Mouse (Mus musculus) heart, embryonic 14.5 days (tissue): ENCODE data around the gene Ppp6r2. TPM values are rescaled to one million over a fixed set of nuclear protein-coding genes. Genes with fewer than 3 reads are reported as not detected.
A peak's percentile ranks its signal among the peaks of the same experiment; 100 is the strongest.

ENCODE experiments used
- ATAC-seq: fragments of 200-750 bp; cut with Nextera tagmentation; 2 replicates; pipeline ENCODE4 v1.8.0; 2017; ENCODE audit warnings: low read depth, moderate TSS enrichment; ENCODE audit not compliant: insufficient number of reproducible peaks, insufficient read depth, low FRiP score
- H3K27ac ChIP-seq, 2 experiments: fragments of 200-500 bp in 1 of 2; fragments of 300-500 bp in 1 of 2; sonication (generic) in 1 of 2; replicated peaks in 1 of 2; 2 replicates each; pipeline ENCODE4 v1.5.1; 2012 to 2014; ENCODE audit warnings: low read depth in 2 of 2, low read length in 2 of 2, control low read depth in 1 of 2, mild to moderate bottlenecking in 1 of 2, mixed read lengths in 1 of 2; ENCODE audit not compliant: control insufficient read depth in 1 of 2, insufficient read depth in 1 of 2
- H3K27me3 ChIP-seq: fragments of 300-500 bp; sonication (generic); 2 replicates; pipeline ENCODE4 v1.6.1; 2014; ENCODE audit warnings: mild to moderate bottlenecking, low read length, control low read depth; ENCODE audit not compliant: control insufficient read depth, insufficient read depth
- H3K36me3 ChIP-seq: fragments of 300-500 bp; sonication (generic); 2 replicates; pipeline ENCODE4 v1.6.1; 2014; ENCODE audit warnings: mild to moderate bottlenecking, control low read depth, low read length, mixed read lengths; ENCODE audit not compliant: control insufficient read depth, insufficient read depth
- H3K4me1 ChIP-seq, 2 experiments: fragments of 200-500 bp in 1 of 2; fragments of 300-500 bp in 1 of 2; sonication (generic) in 1 of 2; 2 replicates each; pipeline ENCODE4 v1.6.1; 2012 to 2014; ENCODE audit warnings: low read length in 2 of 2, control low read depth in 1 of 2, mixed read lengths in 1 of 2; ENCODE audit not compliant: control insufficient read depth in 2 of 2, insufficient read depth in 2 of 2
- H3K4me2 ChIP-seq: fragments of 300-500 bp; sonication (generic); 2 replicates; pipeline ENCODE4 v1.6.1; 2014; ENCODE audit warnings: mild to moderate bottlenecking, low read length
- H3K4me3 ChIP-seq, 2 experiments: fragments of 200-500 bp in 1 of 2; fragments of 300-500 bp in 1 of 2; sonication (generic) in 1 of 2; 2 replicates each; pipeline ENCODE4 v1.5.1; 2012 to 2014; ENCODE audit warnings: low read length in 2 of 2, mild to moderate bottlenecking in 2 of 2, control low read depth in 1 of 2, low read depth in 1 of 2, moderate library complexity in 1 of 2; ENCODE audit not compliant: control insufficient read depth in 1 of 2, insufficient read depth in 1 of 2
- H3K9ac ChIP-seq: fragments of 300-500 bp; sonication (generic); 2 replicates; pipeline ENCODE4 v1.6.1; 2014; ENCODE audit warnings: mild to moderate bottlenecking, low read length
- H3K9me3 ChIP-seq: fragments of 300-500 bp; sonication (generic); 2 replicates; pipeline ENCODE4 v1.6.1; 2016; ENCODE audit warnings: low read length, control low read depth; ENCODE audit not compliant: control insufficient read depth
- WGBS: fragments of 180-500 bp; shearing (Covaris S2); extraction: QIAGEN DNeasy Blood & Tissue Kit; methylation state at CpG from one replicate; pipeline ENCODE4 v1.1.7; 2014; 5-methylcytosine and 5-hydroxymethylcytosine counted together
- polyA plus RNA-seq: library from polyadenylated mRNA; unstranded; fragments of >200 nt; fragmentation: Nextera tagmentation; extraction: Ambion mirVana; gene quantifications from 2 replicates; pipeline ENCODE4 v1.2.1, GENCODE M21; 2014

Gene Ppp6r2
- polyA plus RNA-seq, 1 experiment from 2014 or later, result 22.9 TPM

DNA sequence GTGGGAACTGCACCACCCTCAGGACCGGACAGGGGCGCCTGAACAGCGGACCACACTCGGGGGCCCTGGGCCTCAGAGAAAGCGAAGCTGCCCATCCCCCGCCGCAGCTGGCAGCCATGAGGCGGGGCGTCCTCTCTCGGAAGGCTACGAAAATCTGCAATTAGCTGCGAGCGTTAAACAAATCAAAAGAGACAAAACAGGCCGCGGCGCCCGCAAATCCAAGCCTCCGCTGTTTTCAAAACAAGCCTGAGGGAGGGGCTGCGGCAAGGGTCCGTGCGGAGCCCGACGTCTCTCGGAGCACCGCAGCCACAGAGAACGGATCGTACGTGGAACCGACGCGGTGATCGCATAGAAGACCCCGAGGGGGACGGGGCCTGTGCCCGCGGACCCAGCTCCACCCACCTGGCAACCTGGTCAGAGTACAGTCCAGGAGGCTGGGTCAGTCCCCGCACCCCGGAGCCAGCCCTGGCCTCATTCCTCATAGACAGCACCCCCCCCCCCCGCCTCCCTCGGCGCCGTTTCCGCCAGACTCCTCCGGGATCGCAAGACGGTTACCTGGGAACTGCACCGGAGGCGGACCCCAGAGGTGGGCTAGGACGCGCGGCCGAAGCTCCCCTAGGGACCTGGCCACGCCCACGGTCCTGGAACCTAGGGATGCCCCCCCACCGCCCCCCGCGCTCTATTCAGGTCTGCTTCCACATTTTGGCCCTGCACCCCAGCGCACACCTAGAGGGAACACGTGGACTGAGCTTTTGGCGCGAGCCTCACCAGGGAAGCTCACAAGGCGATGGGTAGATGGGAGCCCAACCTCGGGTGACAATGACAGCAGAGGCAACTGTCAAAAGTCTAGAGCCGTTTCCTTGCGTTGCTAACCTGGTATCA is 38.1 kb upstream of the Ppp6r2 start:
- peak; percentile 13; the same call in 1 of the 2 replicates for ATAC-seq
- Histone ChIP-seq H3K36me3 (peaks cover 12% of the 10 kb centered on the region; the same call in 1 of the 2 replicates), H3K4me3 (peak overlapping the region; percentile 59 to 60), H3K9ac (peak overlapping the region; percentile 80), H3K4me1 (peaks cover 67 to 87% of the 10 kb centered on the region in 2 experiments), H3K27me3 (no peaks in the 10 kb centered on the region), H3K4me2 (peak overlapping the region; percentile 99), H3K27ac (peak overlapping the region; percentile 8 to 43; a peak in 3 of 4 replicates), H3K9me3 (no peaks in the 10 kb centered on the region)
- under 1% methylated on average over 64 of the region's 65 CpGs for WGBS

DNA sequence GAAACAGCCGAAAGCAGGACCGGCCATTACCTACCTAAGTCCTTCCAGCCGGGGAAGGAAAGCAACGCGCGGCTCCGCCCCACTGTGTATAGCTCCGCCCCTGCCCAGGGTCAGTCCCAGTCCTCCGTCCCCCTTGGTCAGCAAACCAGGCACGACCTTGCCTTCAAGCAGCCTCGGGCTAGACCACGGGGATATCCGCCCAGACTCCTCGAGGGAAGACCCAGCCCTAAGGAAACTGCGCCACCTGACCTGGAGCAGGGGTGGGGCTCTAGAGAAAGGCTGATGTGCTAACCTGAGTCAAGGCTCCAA is 37.5 kb upstream of the Ppp6r2 start:
- 0 out of 4 replicates have a peak overlapping the region, but pooled peaks of 1 of the 2 experiments have one; percentile 43 for H3K27ac ChIP-seq
- H3K4me3 ChIP-seq, result peak overlapping the region; percentile 59 to 60
- ATAC-seq, result peak; percentile 20; the same call in 1 of the 2 replicates
- no peaks in the 10 kb centered on the region for H3K27me3 ChIP-seq
- 2% methylated on average over 15 of the region's 15 CpGs for WGBS
- H3K36me3 ChIP-seq, result peaks cover 6% of the 10 kb centered on the region; the same call in 1 of the 2 replicates
- H3K4me1 ChIP-seq, result peaks cover 71 to 87% of the 10 kb centered on the region in 2 experiments
- H3K9me3 ChIP-seq, result no peaks in the 10 kb centered on the region
- H3K9ac ChIP-seq, result peak overlapping the region; percentile 80
- peak overlapping the region; percentile 99 for H3K4me2 ChIP-seq

DNA sequence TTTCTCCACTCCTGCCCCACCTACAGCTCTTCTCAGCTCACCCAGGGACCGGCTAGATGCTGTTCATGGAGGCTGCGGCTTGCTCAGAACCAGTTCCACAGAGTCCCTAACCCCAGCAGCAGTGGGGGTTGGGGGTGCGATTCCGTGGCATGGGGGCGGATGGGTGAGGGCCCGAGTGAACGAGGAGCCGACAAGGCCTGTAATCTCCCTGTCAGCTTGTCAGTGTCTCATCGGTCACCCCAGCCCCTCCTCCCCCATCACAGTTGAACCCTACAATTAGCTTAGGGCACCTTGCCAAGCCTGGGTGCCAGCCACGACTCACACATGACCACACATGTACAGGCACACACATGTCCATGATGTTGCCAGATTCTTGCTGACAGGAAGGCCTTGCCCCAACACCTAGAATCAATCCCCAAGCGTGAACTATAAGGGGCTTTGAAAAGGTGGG is 36.4 kb upstream of the Ppp6r2 start:
- H3K4me3 ChIP-seq, result no peak overlapping the region
- peaks cover 66 to 86% of the 10 kb centered on the region in 2 experiments for H3K4me1 ChIP-seq
- H3K36me3 ChIP-seq, result peaks cover 3% of the 10 kb centered on the region; the same call in 1 of the 2 replicates
- no peak overlapping the region for H3K27ac ChIP-seq
- H3K9ac ChIP-seq, result no peak overlapping the region
- H3K4me2 ChIP-seq, result no peak overlapping the region
- no peaks in the 10 kb centered on the region for H3K27me3 ChIP-seq
- H3K9me3 ChIP-seq, result no peaks in the 10 kb centered on the region
- WGBS, result 41% methylated on average over 11 of the region's 11 CpGs
- ATAC-seq, result no peak

DNA sequence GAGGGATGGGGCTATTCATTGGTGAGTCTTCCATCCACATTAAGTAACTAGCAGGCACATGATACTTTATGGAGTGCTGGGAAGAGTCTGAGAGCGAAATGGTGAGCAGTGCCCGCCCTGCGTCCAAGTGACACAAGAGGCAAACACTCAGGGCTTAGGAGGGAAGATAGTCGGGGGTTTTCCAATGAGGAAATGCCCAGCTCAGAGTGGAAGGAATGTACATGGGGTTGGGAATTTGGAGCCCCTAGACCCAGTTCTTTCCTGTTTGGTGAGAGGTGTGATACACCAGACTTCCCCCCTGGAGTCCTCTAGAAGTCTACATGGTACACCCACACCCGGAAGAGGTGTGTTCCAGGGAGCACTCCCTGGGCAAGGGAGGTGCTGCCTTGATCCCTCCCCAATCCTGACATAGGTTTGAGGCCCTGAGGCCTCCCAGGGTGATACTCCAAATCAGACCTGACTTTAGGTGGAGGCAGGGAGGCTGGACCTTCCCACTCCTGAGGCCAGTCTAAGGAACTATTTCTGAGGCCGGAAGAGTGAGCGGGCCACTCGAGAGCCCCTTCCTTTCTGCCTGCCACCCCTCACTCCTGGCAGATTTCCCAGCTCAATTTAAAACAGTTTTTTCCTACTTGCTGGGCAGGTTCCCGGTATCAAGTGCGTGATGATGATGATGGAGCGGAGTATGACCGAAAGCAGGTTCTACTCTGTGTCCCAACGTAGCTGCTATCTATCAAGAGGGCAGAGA is 35.8 kb upstream of the Ppp6r2 start:
- no peaks in the 10 kb centered on the region for H3K36me3 ChIP-seq
- no peak overlapping the region for H3K4me3 ChIP-seq
- 59% methylated on average over 13 of the region's 13 CpGs for WGBS
- peaks cover 60 to 79% of the 10 kb centered on the region in 2 experiments for H3K4me1 ChIP-seq
- peak overlapping the region; percentile 5; the same call in 1 of the 2 replicates for H3K9ac ChIP-seq
- no peak overlapping the region for H3K4me2 ChIP-seq
- ATAC-seq, result no peak
- no peaks in the 10 kb centered on the region for H3K9me3 ChIP-seq
- H3K27ac ChIP-seq, result 0 out of 4 replicates have a peak overlapping the region, but pooled peaks of 1 of the 2 experiments have one; percentile 6
- H3K27me3 ChIP-seq, result no peaks in the 10 kb centered on the region

DNA sequence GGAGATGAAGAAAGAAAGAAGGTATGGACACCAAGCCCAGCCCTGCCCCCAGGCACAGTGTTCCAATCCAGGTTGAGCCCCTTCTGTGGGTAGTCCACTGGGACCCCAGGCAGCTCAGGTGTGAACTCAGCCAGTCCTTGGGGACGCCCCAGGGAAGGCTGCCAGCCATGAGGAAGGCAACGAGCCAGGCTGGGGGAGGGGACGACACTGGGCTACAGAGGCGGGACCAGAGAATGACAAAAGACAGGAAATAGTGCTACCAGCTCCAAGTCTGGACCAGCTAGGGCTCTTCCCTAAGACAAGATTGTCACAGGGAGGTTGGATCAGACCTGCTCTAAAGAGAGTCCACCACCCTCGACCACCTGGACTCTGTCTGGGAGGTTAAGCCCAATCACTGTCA is 34.2 kb upstream of the Ppp6r2 start:
- ATAC-seq, result no peak
- H3K4me1 ChIP-seq, result peaks cover 67 to 80% of the 10 kb centered on the region in 2 experiments

DNA sequence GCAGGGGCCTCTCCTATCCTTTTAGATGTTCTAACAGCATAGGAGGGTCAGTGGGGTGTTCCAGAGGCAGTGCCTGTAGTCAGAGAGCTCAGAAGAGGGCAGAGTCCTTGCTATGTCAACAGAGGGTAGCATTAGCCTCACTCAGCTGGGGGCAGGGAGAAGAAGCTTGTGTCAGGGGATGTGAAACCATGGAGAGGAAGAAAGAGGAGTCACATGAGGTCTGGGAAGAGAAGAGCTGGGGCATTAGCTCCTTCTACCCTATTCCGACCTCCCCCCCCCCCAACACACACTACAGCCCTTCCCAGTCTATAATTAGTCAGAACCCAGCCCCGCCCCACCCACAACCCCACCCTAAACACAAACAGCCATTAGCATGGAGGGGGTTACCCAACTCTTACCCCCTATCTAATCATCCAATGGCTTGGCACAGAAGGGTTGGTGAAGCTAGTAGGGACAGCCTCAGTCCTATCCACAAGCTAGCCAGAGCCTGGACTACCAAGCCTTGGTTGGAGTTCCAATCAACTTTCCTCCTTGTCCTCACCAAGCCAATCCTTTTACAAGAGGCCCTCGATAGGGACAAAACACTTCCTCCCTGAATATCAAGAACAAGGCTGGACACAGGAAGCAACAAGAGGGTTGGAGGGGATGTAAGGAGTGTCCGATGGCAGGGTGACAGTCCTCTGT is 33.6 kb upstream of the Ppp6r2 start:
- WGBS, result 51% methylated on average over 4 of the region's 4 CpGs
- H3K9ac ChIP-seq, result peak overlapping the region; percentile 82

More for the DNA sequence above, 34.2 kb upstream of the Ppp6r2 start:
- Histone ChIP-seq H3K27ac (peak overlapping the region; percentile 54 to 96), H3K9me3 (no peaks in the 10 kb centered on the region), H3K9ac (peak overlapping the region; percentile 46), H3K27me3 (no peaks in the 10 kb centered on the region), H3K4me2 (peak overlapping the region; percentile 92), H3K4me3 (0 out of 4 replicates have a peak overlapping the region, but pooled peaks of 1 of the 2 experiments have one; percentile 1), H3K36me3 (no peaks in the 10 kb centered on the region)
- 7% methylated on average over 5 of the region's 5 CpGs for WGBS

More for the DNA sequence above, 33.6 kb upstream of the Ppp6r2 start:
- ATAC-seq, result no peak
- H3K4me2 ChIP-seq, result peak overlapping the region; percentile 92
- peak overlapping the region in 1 of 2 experiments; percentile 80; a peak in 1 of 4 replicates for H3K4me3 ChIP-seq
- no peaks in the 10 kb centered on the region for H3K9me3 ChIP-seq
- no peaks in the 10 kb centered on the region for H3K36me3 ChIP-seq
- H3K27ac ChIP-seq, result peak overlapping the region; percentile 87 to 96
- no peaks in the 10 kb centered on the region for H3K27me3 ChIP-seq
- H3K4me1 ChIP-seq, result peaks cover 67 to 79% of the 10 kb centered on the region in 2 experiments
